Mouse (Mus musculus) E14TG2a.4 (cell line): ENCODE data around the gene Lrriq3.

ENCODE experiments used
- H3K27me3 ChIP-seq: 2 replicates; pipeline ENCODE4 v1.6.1; 2014; ENCODE audit warnings: low read length, control low read depth; ENCODE audit not compliant: insufficient read depth
- H3K36me3 ChIP-seq: 2 replicates; pipeline ENCODE4 v1.6.1; 2014; ENCODE audit warnings: low read length, control low read depth; ENCODE audit not compliant: insufficient read depth
- H3K4me1 ChIP-seq: replicated peaks from 2 replicates; pipeline ENCODE4 v1.6.1; 2014; ENCODE audit warnings: low read depth, low read length, control low read depth
- H3K4me3 ChIP-seq: replicated peaks from 2 replicates; pipeline ENCODE4 v1.5.1; 2014; ENCODE audit warnings: mild to moderate bottlenecking, low read length
- H3K9me3 ChIP-seq: 2 replicates; pipeline ENCODE4 v1.6.1; 2014; ENCODE audit warnings: low read length, control low read depth
- CTCF ChIP-seq: conservative IDR thresholded peaks from 2 replicates; pipeline ENCODE4 v1.5.1; 2014; ENCODE audit warnings: low read length
- NANOG ChIP-seq: IDR thresholded peaks from 2 replicates; pipeline ENCODE4 v1.6.1; 2014; ENCODE audit warnings: borderline replicate concordance, low read length, mixed read lengths
- POU5F1 ChIP-seq: IDR thresholded peaks from 2 replicates; pipeline ENCODE4 v1.6.1; 2014; ENCODE audit warnings: low read length, borderline replicate concordance

The Lrriq3 gene

GRCm38 (mm10) chr3:155077908-155078307 lies 15.3 kb upstream of the Lrriq3 start:
- H3K36me3 ChIP-seq = no peaks in the 10 kb centered on the region
- TF ChIP-seq CTCF (no peak), NANOG (no peak), POU5F1 (no peak)
- H3K27me3 ChIP-seq = no peaks in the 10 kb centered on the region

GRCm38 (mm10) chr3:155092081-155092480 lies 1.2 kb upstream of the Lrriq3 start:
- Histone ChIP-seq H3K27me3 (no peaks in the 10 kb centered on the region), H3K4me3 (peak overlapping the region; percentile 84; the same call in 1 of the 2 replicates), H3K9me3 (no peaks in the 10 kb centered on the region), H3K4me1 (no peaks in the 10 kb centered on the region), H3K36me3 (peaks cover 8% of the 10 kb centered on the region)
- TF ChIP-seq CTCF (no peak), POU5F1 (no peak), NANOG (no peak)

More at GRCm38 (mm10) chr3:155077908-155078307, 15.3 kb upstream of the Lrriq3 start:
- Histone ChIP-seq H3K9me3 (no peaks in the 10 kb centered on the region), H3K4me1 (no peaks in the 10 kb centered on the region), H3K4me3 (no peak overlapping the region)

- TF ChIP-seq NANOG = no peak
- no peak for TF ChIP-seq CTCF
- no peak for TF ChIP-seq POU5F1
- Histone ChIP-seq H3K4me1 (no peaks in the 10 kb centered on the region), H3K4me3 (no peak overlapping the region), H3K9me3 (no peaks in the 10 kb centered on the region), H3K27me3 (no peaks in the 10 kb centered on the region), H3K36me3 (no peaks in the 10 kb centered on the region)
These were observed 6.0 kb downstream of the Lrriq3 start for GRCm38 (mm10) chr3:155099266-155099665.

- H3K27me3 ChIP-seq = no peaks in the 10 kb centered on the region
- no peaks in the 10 kb centered on the region for H3K36me3 ChIP-seq
- H3K4me1 ChIP-seq = no peaks in the 10 kb centered on the region
- TF ChIP-seq CTCF = no peak
- TF ChIP-seq POU5F1 = no peak
- TF ChIP-seq NANOG = no peak
- no peak overlapping the region for H3K4me3 ChIP-seq
- H3K9me3 ChIP-seq = no peaks in the 10 kb centered on the region
These were observed 12.7 kb downstream of the Lrriq3 start for GRCm38 (mm10) chr3:155105957-155106356.

GRCm38 (mm10) chr3:155137737-155138136 lies 44.5 kb downstream of the Lrriq3 start:
- Histone ChIP-seq H3K4me1 (no peaks in the 10 kb centered on the region), H3K4me3 (no peak overlapping the region), H3K27me3 (no peaks in the 10 kb centered on the region), H3K9me3 (no peaks in the 10 kb centered on the region), H3K36me3 (no peaks in the 10 kb centered on the region)
- TF ChIP-seq CTCF = no peak
- no peak for TF ChIP-seq NANOG
- TF ChIP-seq POU5F1 = no peak

GRCm38 (mm10) chr3:155141047-155141446 lies 47.8 kb downstream of the Lrriq3 start:
- no peaks in the 10 kb centered on the region for H3K27me3 ChIP-seq
- no peaks in the 10 kb centered on the region for H3K4me1 ChIP-seq
- no peak for TF ChIP-seq NANOG
- no peak for TF ChIP-seq POU5F1
- no peak for TF ChIP-seq CTCF
- no peak overlapping the region for H3K4me3 ChIP-seq
- no peaks in the 10 kb centered on the region for H3K9me3 ChIP-seq
- H3K36me3 ChIP-seq = no peaks in the 10 kb centered on the region

- Histone ChIP-seq H3K36me3 (no peaks in the 10 kb centered on the region), H3K4me3 (no peak overlapping the region), H3K27me3 (no peaks in the 10 kb centered on the region), H3K9me3 (no peaks in the 10 kb centered on the region), H3K4me1 (no peaks in the 10 kb centered on the region)
- no peak for TF ChIP-seq POU5F1
- no peak for TF ChIP-seq CTCF
- no peak for TF ChIP-seq NANOG
These were observed 51.1 kb downstream of the Lrriq3 start for GRCm38 (mm10) chr3:155144368-155144767.

GRCm38 (mm10) chr3:155161842-155162241 lies 68.6 kb downstream of the Lrriq3 start:
- Histone ChIP-seq H3K4me1 (no peaks in the 10 kb centered on the region), H3K4me3 (no peak overlapping the region)
- TF ChIP-seq CTCF = no peak
- TF ChIP-seq POU5F1 = no peak
- no peak for TF ChIP-seq NANOG

GRCm38 (mm10) chr3:155180303-155180902 lies 87.2 kb downstream of the Lrriq3 start:
- H3K36me3 ChIP-seq = no peaks in the 10 kb centered on the region
- H3K27me3 ChIP-seq = no peaks in the 10 kb centered on the region
- H3K4me1 ChIP-seq = no peaks in the 10 kb centered on the region
- no peak overlapping the region for H3K4me3 ChIP-seq
- H3K9me3 ChIP-seq = no peaks in the 10 kb centered on the region
- TF ChIP-seq POU5F1 (no peak), CTCF (no peak), NANOG (no peak)

More at GRCm38 (mm10) chr3:155161842-155162241, 68.6 kb downstream of the Lrriq3 start:
- no peaks in the 10 kb centered on the region for H3K36me3 ChIP-seq
- H3K9me3 ChIP-seq = peaks cover 22% of the 10 kb centered on the region
- H3K27me3 ChIP-seq = no peaks in the 10 kb centered on the region
